8 mouse cellular contexts compared by ENCODE assay signal in the genomic region with DNA sequence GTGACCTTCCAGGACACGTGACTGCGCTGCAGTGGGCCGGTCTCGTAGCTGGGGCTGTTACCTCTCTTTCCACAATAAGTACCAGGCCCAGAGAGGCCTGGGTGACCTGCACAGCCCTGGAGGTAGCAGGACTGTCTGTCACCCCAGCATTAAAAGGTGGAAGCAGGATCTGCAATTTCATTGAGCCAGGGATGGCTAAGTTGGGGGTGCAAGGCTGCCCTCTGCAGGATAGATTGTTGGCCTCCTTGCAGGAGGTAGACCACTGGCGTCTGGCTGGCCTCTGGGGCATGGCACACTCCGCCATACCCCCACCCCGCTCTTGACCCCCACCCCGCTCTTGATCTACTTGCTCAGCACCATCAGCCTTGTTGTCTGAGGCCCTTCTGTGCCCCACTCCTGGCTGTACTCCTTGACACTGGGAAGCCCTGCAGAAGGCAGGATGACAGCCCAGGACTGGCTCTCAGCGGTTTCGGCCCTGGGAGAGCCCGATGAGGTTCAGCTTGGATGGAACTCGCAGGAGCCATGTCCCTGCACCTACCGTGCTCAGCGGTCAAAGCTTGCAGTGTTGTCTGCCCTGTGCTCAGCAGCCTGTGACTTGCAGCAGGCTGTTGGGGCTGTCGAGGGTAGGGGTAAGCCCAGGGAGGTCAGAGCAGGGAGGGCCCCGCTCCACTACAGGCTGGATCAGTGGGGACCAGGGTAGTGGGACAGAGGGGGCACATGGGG. TPM values are rescaled to one million over a fixed set of nuclear protein-coding genes. Genes with fewer than 3 reads are reported as not detected.
DNase-seq lines count a peak whose midpoint lies in the region; ATAC-seq and TF ChIP-seq lines count a peak whose summit lies in the region.

No protein-coding gene starts in this region.

- ATAC-seq in hindbrain, postnatal 0 days, result no peak
- no peak for ATAC-seq in lung, embryonic 15.5 days (ENCODE audit: borderline replicate concordance, extremely low read depth, low FRiP score, low TSS enrichment)
- ATAC-seq in megakaryocyte, adult 5-6 weeks (ENCODE audit: poor library complexity, severe bottlenecking), result no peak

- H3K4me1 ChIP-seq in liver, adult 2 months (ENCODE audit: control insufficient read depth, insufficient read depth, low read length), result peaks cover 16% of the 10 kb centered on the region
- H3K4me1 ChIP-seq in embryonic facial prominence, embryonic 10.5 days, result peaks cover 44% of the 10 kb centered on the region
- H3K4me1 ChIP-seq in hindbrain, postnatal 0 days (ENCODE audit: insufficient read depth, low read length), result peaks cover 5% of the 10 kb centered on the region; the same call in 1 of the 2 replicates
- H3K4me1 ChIP-seq in lung, embryonic 15.5 days, result peaks cover 40% of the 10 kb centered on the region

- DNase-seq in liver, adult 2 months (ENCODE audit: extremely low read depth, low read depth, low spot score), result no peak
- DNase-seq in liver, result no peak
- DNase-seq in embryonic facial prominence, embryonic 10.5 days (ENCODE audit: low spot score), result peak; percentile 49
- peak; percentile 50 for DNase-seq in hindbrain, postnatal 0 days (ENCODE audit: low spot score)
- DNase-seq in T-cell, adult 2 months (ENCODE audit: low spot score), result no peak
- no peak for DNase-seq in testis, postnatal 10 days (ENCODE audit: low spot score)

- no peak overlapping the region for H3K9ac ChIP-seq in liver, adult 2 months (ENCODE audit: low read depth, low read length)
- no peak overlapping the region for H3K9ac ChIP-seq in hindbrain, postnatal 0 days (replicated peaks; ENCODE audit: low read length)
- H3K9ac ChIP-seq in lung, embryonic 15.5 days, result peak overlapping the region; percentile 40

- WGBS in liver, adult 2 months, result 82% methylated on average over 16 of the region's 16 CpGs
- WGBS in embryonic facial prominence, embryonic 10.5 days, result 41% methylated on average over 16 of the region's 16 CpGs
- WGBS in hindbrain, postnatal 0 days, result 44% methylated on average over 15 of the region's 16 CpGs
- WGBS in lung, embryonic 15.5 days, result 43% methylated on average over 16 of the region's 16 CpGs

- no peak overlapping the region for H3K4me3 ChIP-seq in liver, adult 2 months (ENCODE audit: insufficient read depth, low read depth, low read length)
- peak overlapping the region; percentile 44 for H3K4me3 ChIP-seq in embryonic facial prominence, embryonic 10.5 days
- no peak overlapping the region for H3K4me3 ChIP-seq in hindbrain, postnatal 0 days (ENCODE audit: low read length)
- H3K4me3 ChIP-seq in lung, embryonic 15.5 days, result peak overlapping the region; percentile 28

- peak; percentile 53 for TF ChIP-seq CTCF in liver, adult 2 months (IDR thresholded peaks at IDR 0.05; ENCODE audit: low read depth, low read length)
- TF ChIP-seq CTCF in hindbrain, postnatal 0 days (IDR thresholded peaks at IDR 0.05; ENCODE audit: low read depth), result peak; percentile 63

- no peak overlapping the region for H3K27ac ChIP-seq in liver, adult 2 months (replicated peaks; ENCODE audit: insufficient read depth, low read depth, low read length)
- H3K27ac ChIP-seq in embryonic facial prominence, embryonic 10.5 days (replicated peaks), result peak overlapping the region; percentile 63
- no peak overlapping the region for H3K27ac ChIP-seq in hindbrain, postnatal 0 days
- H3K27ac ChIP-seq in lung, embryonic 15.5 days, result peak overlapping the region; percentile 44; the same call in 1 of the 2 replicates

- H3K36me3 ChIP-seq in liver, adult 2 months (ENCODE audit: control insufficient read depth, insufficient read depth, low read length), result no peaks in the 10 kb centered on the region
- H3K36me3 ChIP-seq in embryonic facial prominence, embryonic 10.5 days (replicated peaks), result peaks cover 74% of the 10 kb centered on the region
- H3K36me3 ChIP-seq in hindbrain, postnatal 0 days (ENCODE audit: insufficient read depth, low read length), result peaks cover 53% of the 10 kb centered on the region
- H3K36me3 ChIP-seq in lung, embryonic 15.5 days, result peaks cover 53% of the 10 kb centered on the region

- peaks cover 4% of the 10 kb centered on the region; the same call in 1 of the 2 replicates for H3K79me2 ChIP-seq in liver, adult 2 months (ENCODE audit: control insufficient read depth, insufficient read depth, low read length)

- no peaks in the 10 kb centered on the region for H3K27me3 ChIP-seq in liver, adult 2 months (ENCODE audit: control insufficient read depth, insufficient read depth, low read length)
- H3K27me3 ChIP-seq in embryonic facial prominence, embryonic 10.5 days (replicated peaks; ENCODE audit: low read depth, poor library complexity, severe bottlenecking), result 0 out of 2 replicates have a peak, but pooled peaks cover 6% of the 10 kb centered on the region
- H3K27me3 ChIP-seq in hindbrain, postnatal 0 days (ENCODE audit: insufficient read depth, low read length), result no peaks in the 10 kb centered on the region
- H3K27me3 ChIP-seq in lung, embryonic 15.5 days, result no peaks in the 10 kb centered on the region

- no peak for TF ChIP-seq POLR2A in liver, adult 2 months (IDR thresholded peaks at IDR 0.05; ENCODE audit: extremely low read depth, insufficient read depth, low read length)

- H3K9me3 ChIP-seq in embryonic facial prominence, embryonic 10.5 days, result no peaks in the 10 kb centered on the region
- no peaks in the 10 kb centered on the region for H3K9me3 ChIP-seq in hindbrain, postnatal 0 days (ENCODE audit: low read length)
- no peaks in the 10 kb centered on the region for H3K9me3 ChIP-seq in lung, embryonic 15.5 days

- H3K4me2 ChIP-seq in hindbrain, postnatal 0 days (ENCODE audit: low read depth, low read length), result no peak overlapping the region
- H3K4me2 ChIP-seq in lung, embryonic 15.5 days, result peak overlapping the region; percentile 58

RNA-seq across cellular contexts. Expression of a gene that starts 4.4 kb away (rescaled TPM):
- 5.0 and 5.7 TPM in 2 replicates for total RNA-seq in liver, adult 2 months (2014; rRNA removed)
- polyA plus RNA-seq in liver, adult 2 months (2012; rRNA removed), result 12.8 and 14.1 TPM in 2 replicates
- polyA plus RNA-seq in embryonic facial prominence, embryonic 10.5 days (2016; fragmentation: Nextera tagmentation; extraction: Ambion mirVana), result 52.3 and 54.3 TPM in 2 replicates
- 24.3 and 46.2 TPM in 2 replicates for total RNA-seq in hindbrain, postnatal 0 days (2014; rRNA removed)
- polyA plus RNA-seq in hindbrain, postnatal 0 days (2015; fragmentation: Nextera tagmentation; extraction: Ambion mirVana), result 19.6 and 20.2 TPM in 2 replicates
- 48.4 and 49.9 TPM in 2 replicates for polyA plus RNA-seq in lung, embryonic 15.5 days (2015; fragmentation: Nextera tagmentation; extraction: Ambion mirVana)
- 4.5 and 7.4 TPM in 2 replicates for total RNA-seq in megakaryocyte, adult 5-6 weeks (2015)
- 16.2 and 20.6 TPM in 2 replicates for total RNA-seq in megakaryocyte, adult 5-6 weeks (2017)

RNA-seq across cellular contexts. Expression of a gene that starts 12.0 kb away (rescaled TPM):
- total RNA-seq in liver, adult 2 months (2014; rRNA removed), result 0.37 and 0.81 TPM in 2 replicates
- 3.8 and 4.0 TPM in 2 replicates for polyA plus RNA-seq in liver, adult 2 months (2012; rRNA removed)
- polyA plus RNA-seq in embryonic facial prominence, embryonic 10.5 days (2016; fragmentation: Nextera tagmentation; extraction: Ambion mirVana), result 3.1 and 3.6 TPM in 2 replicates
- 2.6 TPM in 2 replicates for total RNA-seq in hindbrain, postnatal 0 days (2014; rRNA removed)
- 4.0 and 4.3 TPM in 2 replicates for polyA plus RNA-seq in hindbrain, postnatal 0 days (2015; fragmentation: Nextera tagmentation; extraction: Ambion mirVana)
- 17.8 and 18.3 TPM in 2 replicates for polyA plus RNA-seq in lung, embryonic 15.5 days (2015; fragmentation: Nextera tagmentation; extraction: Ambion mirVana)
- total RNA-seq in megakaryocyte, adult 5-6 weeks (2015), result 0.34 and 0.85 TPM in 2 replicates
- 0.07 and 0.28 TPM in 2 replicates for total RNA-seq in megakaryocyte, adult 5-6 weeks (2017)

RNA-seq across cellular contexts. Expression of a gene that starts 23.7 kb away (rescaled TPM):
- 7.4 and 10.0 TPM in 2 replicates for total RNA-seq in liver, adult 2 months (2014; rRNA removed)
- polyA plus RNA-seq in liver, adult 2 months (2012; rRNA removed), result 25.8 and 30.1 TPM in 2 replicates
- 72.2 and 72.4 TPM in 2 replicates for polyA plus RNA-seq in embryonic facial prominence, embryonic 10.5 days (2016; fragmentation: Nextera tagmentation; extraction: Ambion mirVana)
- 223 and 242 TPM in 2 replicates for total RNA-seq in hindbrain, postnatal 0 days (2014; rRNA removed)
- 97.4 and 108 TPM in 2 replicates for polyA plus RNA-seq in hindbrain, postnatal 0 days (2015; fragmentation: Nextera tagmentation; extraction: Ambion mirVana)
- 45.4 and 47.0 TPM in 2 replicates for polyA plus RNA-seq in lung, embryonic 15.5 days (2015; fragmentation: Nextera tagmentation; extraction: Ambion mirVana)
- total RNA-seq in megakaryocyte, adult 5-6 weeks (2015), result 28.0 and 31.7 TPM in 2 replicates
- total RNA-seq in megakaryocyte, adult 5-6 weeks (2017), result 40.4 and 46.1 TPM in 2 replicates

RNA-seq across cellular contexts. Expression of a gene that starts 25.1 kb away (rescaled TPM):
- total RNA-seq in liver, adult 2 months (2014; rRNA removed), result 7.6 and 7.7 TPM in 2 replicates
- 24.2 and 32.0 TPM in 2 replicates for polyA plus RNA-seq in liver, adult 2 months (2012; rRNA removed)
- 8.9 and 9.0 TPM in 2 replicates for polyA plus RNA-seq in embryonic facial prominence, embryonic 10.5 days (2016; fragmentation: Nextera tagmentation; extraction: Ambion mirVana)
- total RNA-seq in hindbrain, postnatal 0 days (2014; rRNA removed), result 2.9 and 6.0 TPM in 2 replicates
- polyA plus RNA-seq in hindbrain, postnatal 0 days (2015; fragmentation: Nextera tagmentation; extraction: Ambion mirVana), result 3.9 and 5.2 TPM in 2 replicates
- polyA plus RNA-seq in lung, embryonic 15.5 days (2015; fragmentation: Nextera tagmentation; extraction: Ambion mirVana), result 26.4 and 28.8 TPM in 2 replicates
- total RNA-seq in megakaryocyte, adult 5-6 weeks (2015), result 3.4 and 3.7 TPM in 2 replicates
- 5.0 and 6.5 TPM in 2 replicates for total RNA-seq in megakaryocyte, adult 5-6 weeks (2017)

RNA-seq across cellular contexts. Expression of a gene that starts 26.6 kb away (rescaled TPM):
- total RNA-seq in liver, adult 2 months (2014; rRNA removed), result under 0.01 and 0.27 TPM in 2 replicates
- 0.51 and 0.57 TPM in 2 replicates for polyA plus RNA-seq in liver, adult 2 months (2012; rRNA removed)
- polyA plus RNA-seq in embryonic facial prominence, embryonic 10.5 days (2016; fragmentation: Nextera tagmentation; extraction: Ambion mirVana), result not detected in 2 replicates
- 0.16 TPM in 1 of 2 replicates, not detected in the other for total RNA-seq in hindbrain, postnatal 0 days (2014; rRNA removed)
- polyA plus RNA-seq in hindbrain, postnatal 0 days (2015; fragmentation: Nextera tagmentation; extraction: Ambion mirVana), result not detected in 2 replicates
- 0.07 and 0.10 TPM in 2 replicates for polyA plus RNA-seq in lung, embryonic 15.5 days (2015; fragmentation: Nextera tagmentation; extraction: Ambion mirVana)
- not detected in 2 replicates for total RNA-seq in megakaryocyte, adult 5-6 weeks (2015)
- not detected in 2 replicates for total RNA-seq in megakaryocyte, adult 5-6 weeks (2017)

Comparison
In these comparisons a context has a peak if more than half of its experiments do, and no peak if none do; other contexts are left out.
1. DNase-seq: peak in embryonic facial prominence, embryonic 10.5 days (single experiment) and hindbrain, postnatal 0 days (single experiment); none in liver, adult 2 months (single experiment), liver (single experiment), T-cell, adult 2 months (single experiment) and testis, postnatal 10 days (single experiment).
2. H3K27ac ChIP-seq: peak in embryonic facial prominence, embryonic 10.5 days (single experiment) and lung, embryonic 15.5 days (single experiment); none in liver, adult 2 months (single experiment) and hindbrain, postnatal 0 days (single experiment).
3. H3K4me3 ChIP-seq: peak in embryonic facial prominence, embryonic 10.5 days (single experiment) and lung, embryonic 15.5 days (single experiment); none in liver, adult 2 months (single experiment) and hindbrain, postnatal 0 days (single experiment).